Mouse (Mus musculus) ovary, adult 18-20 months (tissue): ENCODE measurements around the gene Vmn1r176.
"Not testable (repeated sequence)": the region's sequence is repeated elsewhere in the genome, so short reads cannot be mapped to it uniquely, and the experiment has no call there.

Source experiments
- DNase-seq: peaks from one replicate; pipeline ENCODE4 v3.0.0; 2022; ENCODE audit warnings: low spot score, mixed read lengths

Gene Vmn1r176

GRCm38 (mm10) chr7:23837272-23837671 lies at the start of gene Vmn1r176:
Vmn1r176 (minus strand) TSS chr7:23837372.
- DNase-seq: not testable (repeated sequence)

- not testable (repeated sequence) for DNase-seq
These were observed 39.7 kb upstream of the Vmn1r176 start for GRCm38 (mm10) chr7:23876918-23877317.

GRCm38 (mm10) chr7:23866349-23866748 lies 29.2 kb upstream of the Vmn1r176 start, which contains the start of gene Vmn1r177:
Vmn1r177 (minus strand) TSS chr7:23866449.
- DNase-seq: not testable (repeated sequence)

GRCm38 (mm10) chr7:23810543-23810942 lies 26.6 kb downstream of the Vmn1r176 start, which contains the start of gene Vmn1r175:
Vmn1r175 (minus strand) TSS chr7:23810643.
- DNase-seq: not testable (repeated sequence)

- DNase-seq: no peak
These were observed 52.6 kb downstream of the Vmn1r176 start for GRCm38 (mm10) chr7:23784526-23784925.
